Mouse (Mus musculus): ENCODE data around the gene Txndc11.
A peak's percentile ranks its signal among the peaks of the same experiment; 100 is the strongest.

Txndc11 gene

DNA sequence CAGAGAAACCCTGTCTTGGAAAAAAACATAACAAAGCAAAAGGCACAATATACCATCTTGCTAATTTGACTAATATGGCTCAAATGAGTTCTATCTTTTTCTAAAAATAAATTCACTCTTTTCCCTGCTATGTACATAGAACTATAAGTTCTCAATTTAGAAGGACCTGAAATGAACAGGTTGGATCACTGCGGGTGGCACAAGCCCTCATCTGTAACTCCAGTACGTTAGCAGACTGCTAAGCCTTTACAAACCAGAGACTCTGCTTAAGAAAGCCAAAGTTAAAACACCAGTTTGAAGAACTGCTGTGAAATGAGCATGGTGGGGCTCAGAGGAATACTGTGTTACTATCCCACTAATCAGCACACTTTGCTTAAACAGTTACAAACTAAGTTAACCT is 9.1 kb downstream of the Txndc11 start:
- no peak for TF ChIP-seq GATA4 (IDR thresholded peaks at IDR 0.05; ENCODE audit: insufficient replicate concordance, low read length)

DNA sequence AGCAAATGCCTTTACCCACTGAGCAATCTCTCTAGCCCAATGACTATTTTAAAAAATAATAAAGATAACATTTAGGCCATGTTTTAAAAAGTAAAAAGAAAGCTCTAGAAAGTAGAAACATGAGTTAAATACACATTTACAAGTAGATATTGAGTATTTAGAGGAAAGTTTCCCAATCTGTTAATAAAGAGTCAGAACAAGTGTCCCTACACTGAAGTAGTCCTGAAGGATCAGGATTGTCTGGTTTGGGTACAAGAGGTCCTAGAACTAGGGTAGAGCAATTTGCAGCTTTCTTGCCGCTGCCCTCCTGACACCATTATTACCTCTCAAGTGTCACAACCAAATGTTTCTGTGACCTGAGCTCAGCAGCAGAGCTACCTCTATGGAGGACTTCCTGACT is 10.3 kb downstream of the Txndc11 start:
- no peak for TF ChIP-seq GATA4 (IDR thresholded peaks at IDR 0.05; ENCODE audit: insufficient replicate concordance, low read length)

GRCm38 (mm10) chr16:11122625-11123024 is 11.8 kb downstream of the Txndc11 start:
- no peak for TF ChIP-seq GATA4 (IDR thresholded peaks at IDR 0.05; ENCODE audit: insufficient replicate concordance, low read length)

GRCm38 (mm10) chr16:11109198-11109740 is 25.2 kb downstream of the Txndc11 start:
- no peak for TF ChIP-seq GATA4 (IDR thresholded peaks at IDR 0.05; ENCODE audit: insufficient replicate concordance, low read length)

GRCm38 (mm10) chr16:11104905-11105304 is 29.5 kb downstream of the Txndc11 start:
- TF ChIP-seq GATA4 (IDR thresholded peaks at IDR 0.05; ENCODE audit: insufficient replicate concordance, low read length) = no peak

DNA sequence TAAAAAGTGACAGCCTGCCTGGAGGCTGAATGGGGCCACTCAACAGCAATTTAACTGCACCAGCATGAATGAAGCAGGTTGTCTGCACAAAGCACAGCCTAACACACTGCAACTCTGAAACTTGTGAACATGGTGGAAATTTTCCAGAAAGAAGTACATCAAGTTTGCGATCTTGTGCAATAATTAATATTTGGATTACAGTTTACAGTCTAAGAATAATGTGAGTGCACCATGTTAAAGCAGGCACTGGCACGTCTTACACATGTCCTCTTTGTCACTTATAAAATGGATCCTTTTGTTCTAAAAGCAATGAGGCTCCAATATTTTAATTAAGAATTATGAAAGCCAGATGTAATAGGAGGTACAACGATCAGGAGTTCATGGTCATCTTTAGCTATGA is 37.1 kb downstream of the Txndc11 start:
- no peak for TF ChIP-seq GATA4 (IDR thresholded peaks at IDR 0.05; ENCODE audit: insufficient replicate concordance, low read length)

DNA sequence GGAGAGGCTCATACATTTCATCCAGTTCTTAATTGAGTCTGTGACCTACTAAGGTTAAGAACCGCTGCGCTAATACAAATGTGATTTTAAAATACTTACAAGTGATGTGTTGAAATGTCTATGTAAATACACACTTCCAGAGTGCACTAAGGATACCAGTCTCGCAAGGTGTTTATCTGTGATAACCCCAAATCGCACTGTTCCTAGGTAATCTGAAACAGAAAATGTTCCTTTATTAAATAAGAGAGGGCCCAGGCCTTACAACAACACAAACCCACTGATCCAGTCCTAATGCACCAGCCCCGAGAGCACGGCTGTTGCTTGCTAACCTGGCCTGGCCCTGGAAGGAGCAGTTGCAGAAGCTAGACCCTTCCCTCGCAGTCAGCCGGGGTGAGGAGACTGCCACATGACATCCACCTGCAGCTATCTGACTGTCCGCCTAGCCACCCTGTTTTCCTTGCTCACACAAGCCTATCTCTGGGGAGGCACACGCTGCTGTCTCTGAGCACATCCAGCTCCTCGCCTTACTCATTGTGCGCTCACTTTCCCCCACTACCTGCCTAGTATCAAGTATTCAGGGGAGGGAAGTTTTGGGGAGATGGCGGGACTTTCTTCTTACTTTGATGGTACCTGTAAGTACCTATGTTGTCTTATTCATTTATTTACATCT is 40.6 kb downstream of the Txndc11 start:
- TF ChIP-seq GATA4 (IDR thresholded peaks at IDR 0.05; ENCODE audit: insufficient replicate concordance, low read length) = no peak

DNA sequence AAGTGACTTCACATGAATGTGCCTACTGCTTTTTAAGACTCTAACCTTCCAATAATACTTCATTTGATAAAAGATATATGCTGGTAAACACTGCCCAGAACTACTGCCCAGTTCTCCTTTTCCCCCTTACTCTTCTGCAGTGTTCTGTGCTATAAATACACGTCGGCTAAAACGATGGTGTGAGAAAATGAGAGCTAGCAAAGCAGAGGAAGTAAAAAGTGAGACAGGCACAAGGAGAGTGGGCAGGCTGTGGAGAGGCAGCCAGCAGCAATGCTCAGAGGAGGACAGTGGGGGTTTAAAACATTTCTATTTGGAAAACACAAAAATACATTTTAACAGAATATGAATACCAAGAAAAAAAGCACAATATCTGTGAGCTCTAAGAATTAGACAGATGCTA is 41.9 kb downstream of the Txndc11 start:
- TF ChIP-seq GATA4 (IDR thresholded peaks at IDR 0.05; ENCODE audit: insufficient replicate concordance, low read length) = no peak

GRCm38 (mm10) chr16:11092061-11092460 is 42.4 kb downstream of the Txndc11 start:
- no peak for TF ChIP-seq GATA4 (IDR thresholded peaks at IDR 0.05; ENCODE audit: insufficient replicate concordance, low read length)

DNA sequence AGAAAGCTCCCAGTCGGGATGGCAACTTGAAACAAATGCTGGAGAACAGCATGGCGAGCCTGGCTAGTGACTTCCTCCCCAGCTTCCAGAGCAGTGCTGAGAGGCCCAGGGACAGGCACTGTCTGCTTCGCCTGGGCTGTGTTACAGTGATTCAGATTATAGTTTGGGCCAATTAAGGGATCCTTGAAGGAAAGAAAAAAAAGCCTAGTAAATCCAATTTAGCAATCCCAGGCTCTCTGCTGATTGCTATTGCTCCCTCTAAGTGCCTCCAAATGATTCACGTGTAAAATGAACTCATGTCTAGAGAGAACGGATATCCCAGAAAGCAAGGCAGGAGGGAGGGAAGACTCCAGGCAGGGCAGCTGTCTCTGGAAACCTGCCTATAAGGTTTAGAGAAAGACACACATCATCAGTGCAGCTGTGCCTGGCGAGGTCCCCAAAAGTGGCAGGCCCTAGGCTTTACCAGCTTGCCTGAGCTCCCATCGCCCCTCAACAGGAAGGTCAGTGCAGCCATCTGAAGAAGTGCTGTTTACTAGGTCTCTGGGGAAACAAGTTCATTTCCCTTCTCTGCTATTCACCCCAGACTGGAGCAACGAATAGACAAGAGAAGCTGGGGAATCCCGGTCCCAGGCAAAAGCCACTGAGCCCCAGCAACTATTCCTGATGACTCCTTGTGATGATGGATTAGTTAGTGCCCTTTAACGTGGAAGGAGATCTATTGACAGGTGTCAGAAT is 43.4 kb downstream of the Txndc11 start:
- no peak for TF ChIP-seq GATA4 (IDR thresholded peaks at IDR 0.05; ENCODE audit: insufficient replicate concordance, low read length)

DNA sequence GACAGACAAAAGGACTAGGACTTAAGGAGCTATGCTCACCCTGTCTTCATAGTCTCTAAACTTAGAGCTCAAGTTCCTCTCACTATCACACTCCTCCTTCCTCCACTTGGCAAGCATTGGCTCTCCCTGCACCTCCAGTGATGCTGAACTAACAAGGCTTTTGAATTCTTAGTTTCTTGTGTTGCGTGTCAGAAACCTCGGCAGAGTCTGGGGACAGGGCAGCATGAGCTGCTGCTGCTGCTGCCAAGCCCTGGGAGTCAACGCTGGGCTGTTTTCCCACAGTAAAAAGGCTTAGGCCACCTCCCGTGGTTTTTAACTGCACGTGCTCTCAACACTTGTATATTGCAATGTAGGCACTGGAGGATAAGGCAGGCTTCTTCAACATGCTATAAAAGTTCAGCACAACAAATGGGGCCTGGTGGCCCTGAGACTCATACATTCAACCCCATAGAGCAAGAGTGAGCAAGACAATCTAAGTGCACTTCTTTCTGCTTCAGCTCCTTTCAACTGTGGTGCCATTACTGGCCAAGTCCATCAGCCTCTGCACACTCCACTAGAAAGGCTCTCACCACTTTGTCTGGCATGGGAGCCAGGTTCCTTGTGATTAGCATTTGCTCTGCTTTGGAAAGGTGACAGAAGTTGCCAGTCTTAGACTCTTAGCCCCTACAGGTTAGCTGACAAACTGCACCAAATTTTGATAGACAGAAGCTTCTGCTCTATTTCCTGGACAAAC is 47.4 kb downstream of the Txndc11 start:
- no peak for TF ChIP-seq GATA4 (IDR thresholded peaks at IDR 0.05; ENCODE audit: insufficient replicate concordance, low read length)

GRCm38 (mm10) chr16:11086299-11086698 is 48.2 kb downstream of the Txndc11 start:
- no peak for TF ChIP-seq GATA4 (IDR thresholded peaks at IDR 0.05; ENCODE audit: insufficient replicate concordance, low read length)

- no peak for TF ChIP-seq GATA4 (IDR thresholded peaks at IDR 0.05; ENCODE audit: insufficient replicate concordance, low read length)
Observed at GRCm38 (mm10) chr16:11084181-11084580, 50.3 kb downstream of the Txndc11 start.

DNA sequence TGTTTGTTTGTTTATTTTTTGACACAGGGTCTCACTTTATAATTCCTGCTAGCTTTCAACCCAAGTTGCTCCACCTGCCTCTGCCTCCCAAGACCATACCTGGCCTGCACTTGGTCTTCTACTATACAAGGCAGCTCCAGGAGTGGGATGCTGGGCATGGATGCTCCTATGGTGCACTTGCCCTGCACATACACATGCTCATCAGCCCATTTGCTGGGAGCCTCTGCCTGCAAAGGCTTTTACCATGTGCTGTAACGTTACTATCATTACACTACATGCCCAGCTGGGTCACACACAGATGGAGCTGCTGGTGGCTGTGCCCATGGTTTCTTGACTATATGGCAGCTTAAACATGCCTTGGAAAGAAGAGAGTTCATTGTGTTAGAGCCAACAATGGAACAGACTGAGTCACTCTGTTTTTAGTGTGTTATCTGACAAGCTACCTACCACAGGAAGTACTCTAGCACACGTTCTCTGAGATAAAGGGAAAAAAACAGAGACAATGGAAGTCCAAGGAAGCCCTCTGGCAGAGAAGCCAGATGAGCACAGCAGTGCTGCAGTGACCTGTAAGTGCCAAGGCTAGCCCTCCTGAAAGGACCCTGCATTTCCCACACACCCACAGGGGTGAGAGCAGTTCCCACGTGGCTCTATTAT is 56.1 kb downstream of the Txndc11 start:
- peak; percentile 12; the same call in 1 of the 2 replicates for TF ChIP-seq GATA4 (IDR thresholded peaks at IDR 0.05; ENCODE audit: insufficient replicate concordance, low read length)

GRCm38 (mm10) chr16:11077601-11078201 is 56.7 kb downstream of the Txndc11 start:
- no peak for TF ChIP-seq GATA4 (IDR thresholded peaks at IDR 0.05; ENCODE audit: insufficient replicate concordance, low read length)
